Mouse (Mus musculus) embryonic fibroblast, embryonic 13.5 days (primary cell): ENCODE data around the gene Zfhx3.

Experiments used
- CTCF ChIP-seq: IDR thresholded peaks from 2 replicates; pipeline ENCODE4 v1.5.1; 2011; ENCODE audit warnings: mild to moderate bottlenecking, control low read depth, low read length, moderate library complexity, borderline replicate concordance; ENCODE audit not compliant: insufficient read depth
- POLR2A ChIP-seq: IDR thresholded peaks from 2 replicates; pipeline ENCODE4 v1.6.1; 2011; ENCODE audit warnings: low read depth, mild to moderate bottlenecking, control low read depth, low read length, moderate library complexity

GRCm38 (mm10) chr8:108537686-108538551 is 595.5 kb downstream of the Zfhx3 start:
- TF ChIP-seq CTCF (no peak), POLR2A (no peak)
